Comparison of ENCODE assay signal across 22 mouse cellular contexts in the genomic region with DNA sequence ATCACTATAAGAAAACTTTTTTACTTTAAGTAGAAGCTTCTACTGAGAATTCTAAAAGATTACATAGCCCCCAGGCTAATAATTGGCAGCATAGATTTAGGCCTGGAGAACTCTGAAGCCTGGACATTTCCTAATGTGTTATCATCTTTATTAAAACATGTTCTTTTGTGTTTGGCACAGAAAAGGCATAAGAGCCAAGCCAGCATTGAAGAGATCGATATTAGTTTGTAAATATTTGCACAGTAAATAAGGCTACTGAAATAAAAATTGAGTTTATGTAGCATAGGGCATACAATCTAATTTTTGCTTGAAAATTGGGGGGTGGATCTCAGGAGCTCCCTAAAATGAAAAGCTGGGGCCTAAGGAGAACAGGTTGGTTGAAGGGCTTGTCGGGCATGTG.
"Had no signal": no experiment of that assay in that cellular context is flagged by ENCODE, and none has a peak within 500 bp of the region (broad histone marks: within the 10 kb centered on the region; RNA-seq: fewer than 3 reads in every experiment).

No protein-coding gene starts in this region.

- DNase-seq: gastrocnemius, postnatal 14 days; gastrocnemius, postnatal 36 days; heart, postnatal 10 days; heart, postnatal 4 days; kidney, adult 18-20 months; kidney, adult 8-10 months; kidney, postnatal 10 days; kidney, postnatal 4 days; liver, embryonic 13.5 days had no signal

- H3K36me3 ChIP-seq: hindbrain, embryonic 10.5 days; hindbrain, embryonic 12.5 days; intestine, embryonic 15.5 days; liver, embryonic 13.5 days; liver, embryonic 15.5 days had no signal

- H3K27ac ChIP-seq: heart, embryonic 10.5 days; hindbrain, embryonic 10.5 days; hindbrain, embryonic 12.5 days; hindbrain, embryonic 14.5 days; intestine, embryonic 15.5 days; layer of hippocampus, adult 2 months; left cerebral cortex, adult 2 months; liver, embryonic 13.5 days; liver, embryonic 15.5 days had no signal

- H3K27me3 ChIP-seq: heart, embryonic 12.5 days; hindbrain, embryonic 12.5 days; intestine, embryonic 15.5 days; limb, embryonic 13.5 days; liver, embryonic 13.5 days; liver, embryonic 15.5 days had no signal

- H3K9ac ChIP-seq: heart, embryonic 12.5 days; hindbrain, embryonic 12.5 days; hindbrain, embryonic 14.5 days; intestine, embryonic 15.5 days; limb, embryonic 13.5 days; liver, embryonic 13.5 days; liver, embryonic 15.5 days had no signal

- H3K9me3 ChIP-seq: heart, embryonic 10.5 days; heart, embryonic 12.5 days; hindbrain, embryonic 10.5 days; hindbrain, embryonic 12.5 days; intestine, embryonic 15.5 days; limb, embryonic 13.5 days; liver, embryonic 13.5 days; liver, embryonic 15.5 days had no signal

- H3K4me2 ChIP-seq: heart, embryonic 12.5 days; hindbrain, embryonic 12.5 days; hindbrain, embryonic 14.5 days; intestine, embryonic 15.5 days; limb, embryonic 13.5 days; liver, embryonic 13.5 days; liver, embryonic 15.5 days had no signal

- H3K4me1 ChIP-seq: liver, embryonic 15.5 days had no signal

- ATAC-seq: hindbrain, embryonic 16.5 days; inflammation-experienced regulatory T-cells, adult 6 months; intestine, embryonic 15.5 days; intestine, postnatal 0 days had no signal

- H3K4me3 ChIP-seq: heart, embryonic 10.5 days; heart, embryonic 12.5 days; hindbrain, embryonic 10.5 days; hindbrain, embryonic 12.5 days; intestine, embryonic 15.5 days; layer of hippocampus, adult 2 months; left cerebral cortex, adult 2 months; limb, embryonic 13.5 days; liver, embryonic 13.5 days; liver, embryonic 15.5 days had no signal
